Mouse (Mus musculus) hindbrain, embryonic 16.5 days (tissue): ENCODE results near the gene Zfp866. TPM values are rescaled to one million over a fixed set of nuclear protein-coding genes. Genes with fewer than 3 reads are reported as not detected.
A peak's percentile ranks its signal among the peaks of the same experiment; 100 is the strongest.

Experiments used
- ATAC-seq: fragments of 200-750 bp; cut with Nextera tagmentation; 2 replicates; pipeline ENCODE4 v1.8.0; 2017; ENCODE audit warnings: moderate TSS enrichment, moderate library complexity
- H3K27ac ChIP-seq: fragments of 300-500 bp; sonication (generic); 2 replicates; pipeline ENCODE4 v1.5.1; 2014; ENCODE audit warnings: low read depth, mild to moderate bottlenecking, control low read depth, low read length, moderate library complexity
- H3K27me3 ChIP-seq: fragments of 300-500 bp; sonication (generic); replicated peaks from 2 replicates; pipeline ENCODE4 v1.6.1; 2014; ENCODE audit warnings: low read length; ENCODE audit not compliant: control insufficient read depth, insufficient read depth
- H3K36me3 ChIP-seq: fragments of 300-500 bp; sonication (generic); 2 replicates; pipeline ENCODE4 v1.6.1; 2014; ENCODE audit warnings: mild to moderate bottlenecking, low read length, moderate library complexity, mixed read lengths; ENCODE audit not compliant: control insufficient read depth, insufficient read depth
- H3K4me1 ChIP-seq: fragments of 300-500 bp; sonication (generic); 2 replicates; pipeline ENCODE4 v1.6.1; 2014; ENCODE audit warnings: low read depth, low read length; ENCODE audit not compliant: control insufficient read depth, insufficient read depth
- H3K4me2 ChIP-seq: fragments of 300-500 bp; sonication (generic); 2 replicates; pipeline ENCODE4 v1.6.1; 2014; ENCODE audit warnings: mild to moderate bottlenecking, low read length, control low read depth, moderate library complexity
- H3K4me3 ChIP-seq: fragments of 300-500 bp; sonication (generic); 2 replicates; pipeline ENCODE4 v1.5.1; 2014; ENCODE audit warnings: mild to moderate bottlenecking, low read length, control low read depth, moderate library complexity
- H3K9ac ChIP-seq: fragments of 300-500 bp; sonication (generic); 2 replicates; pipeline ENCODE4 v1.6.1; 2014; ENCODE audit warnings: low read depth, mild to moderate bottlenecking, control low read depth, low read length, moderate library complexity
- H3K9me3 ChIP-seq: fragments of 300-500 bp; sonication (generic); 2 replicates; pipeline ENCODE4 v1.6.1; 2014; ENCODE audit warnings: mild to moderate bottlenecking, low read length, moderate library complexity; ENCODE audit not compliant: control insufficient read depth
- WGBS: fragments of 180-500 bp; shearing (Covaris S2); extraction: QIAGEN DNeasy Blood & Tissue Kit; methylation state at CpG from one replicate; pipeline ENCODE4 v1.1.7; 2014; 5-methylcytosine and 5-hydroxymethylcytosine counted together
- polyA plus RNA-seq: library from polyadenylated mRNA; unstranded; fragments of >200 nt; fragmentation: Nextera tagmentation; extraction: Ambion mirVana; gene quantifications from 2 replicates; pipeline ENCODE4 v1.2.1, GENCODE M21; 2015

Zfp866 gene
- polyA plus RNA-seq, 1 experiment from 2014 or later: 32.8 TPM

DNA sequence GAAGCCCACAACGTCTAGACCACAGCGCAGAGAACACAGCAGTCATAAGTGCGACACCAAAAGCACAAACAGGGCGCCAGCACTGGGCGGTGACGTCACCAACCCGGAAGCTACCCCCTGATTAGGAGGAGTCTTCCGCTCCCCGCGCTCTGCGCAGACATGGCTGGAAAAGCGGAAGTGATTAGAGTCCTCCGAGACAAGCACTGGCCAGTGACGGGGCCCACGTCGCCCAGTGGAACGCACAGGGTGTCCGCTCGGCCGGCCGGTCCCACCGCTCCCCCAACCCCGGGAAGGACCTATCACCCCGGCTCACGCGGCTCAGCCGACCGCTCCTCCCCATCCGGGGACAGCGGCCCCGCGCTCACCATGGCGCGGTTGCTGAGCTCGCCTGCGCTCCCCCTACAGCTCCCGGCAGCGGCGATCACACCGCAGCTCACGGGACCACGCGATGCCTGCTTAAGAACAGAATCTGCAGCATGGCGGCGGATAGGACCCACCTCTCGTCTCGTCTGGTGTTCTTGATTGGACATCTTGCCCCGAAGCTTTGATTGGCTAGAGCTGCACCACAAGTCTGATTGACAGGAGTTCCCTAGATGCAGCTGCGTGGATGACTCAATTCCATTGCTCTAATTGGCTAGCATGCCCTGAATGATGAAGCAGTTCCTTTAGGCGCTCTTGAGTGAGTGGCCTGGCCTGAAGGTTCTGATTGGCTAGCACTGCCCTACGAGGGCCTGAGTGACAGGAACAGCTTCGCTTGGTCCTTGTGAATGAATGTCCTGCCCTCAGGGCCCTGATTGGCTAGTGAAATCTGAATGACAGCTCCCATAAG is 74.4 kb downstream of the Zfp866 start:
- Histone ChIP-seq H3K9ac (peak overlapping the region; percentile 99), H3K27ac (peak overlapping the region; percentile 100), H3K4me3 (peak overlapping the region; percentile 96), H3K9me3 (no peaks in the 10 kb centered on the region), H3K36me3 (no peaks in the 10 kb centered on the region), H3K27me3 (no peaks in the 10 kb centered on the region), H3K4me2 (peak overlapping the region; percentile 73), H3K4me1 (peaks cover 27% of the 10 kb centered on the region)
- 0% methylated on average over 52 of the region's 52 CpGs for WGBS
- peak; percentile 99 for ATAC-seq

- Histone ChIP-seq H3K4me3 (peak overlapping the region; percentile 22), H3K36me3 (0 out of 2 replicates have a peak, but pooled peaks cover 2% of the 10 kb centered on the region), H3K4me1 (peaks cover 27% of the 10 kb centered on the region), H3K4me2 (peak overlapping the region; percentile 47), H3K9ac (peak overlapping the region; percentile 14; the same call in 1 of the 2 replicates), H3K27ac (no peak overlapping the region), H3K9me3 (no peaks in the 10 kb centered on the region), H3K27me3 (no peaks in the 10 kb centered on the region)
- 80% methylated on average over 6 of the region's 6 CpGs for WGBS
- no peak for ATAC-seq
Measured at GRCm38 (mm10) chr8:69715366-69715765, 75.6 kb downstream of the Zfp866 start.

DNA sequence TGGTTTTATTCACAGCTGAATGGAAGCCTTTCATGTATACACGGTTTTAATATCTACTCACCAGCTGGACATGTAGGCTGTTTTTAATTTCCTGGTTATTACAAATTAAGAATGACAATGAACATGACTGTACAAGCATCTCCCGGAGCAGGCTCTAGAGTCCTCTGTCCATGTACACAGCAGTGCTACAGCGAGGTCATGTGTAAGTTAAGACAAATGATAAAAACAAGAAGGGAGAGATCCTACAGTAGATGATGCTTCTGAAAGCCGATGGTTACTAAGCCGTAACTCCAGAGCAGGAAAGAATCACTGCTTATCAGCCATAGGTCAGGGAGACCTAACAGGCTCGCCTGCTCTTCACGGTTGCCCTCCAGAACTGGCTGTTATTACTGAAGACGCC is 77.5 kb downstream of the Zfp866 start:
- Histone ChIP-seq H3K9me3 (no peaks in the 10 kb centered on the region), H3K27me3 (no peaks in the 10 kb centered on the region), H3K9ac (no peak overlapping the region), H3K36me3 (peaks cover 12% of the 10 kb centered on the region), H3K4me1 (peaks cover 27% of the 10 kb centered on the region), H3K4me3 (no peak overlapping the region), H3K27ac (no peak overlapping the region), H3K4me2 (no peak overlapping the region)
- no peak for ATAC-seq
- WGBS: 87% methylated on average over 8 of the region's 8 CpGs

Other genes starting within 250 kb of the Zfp866 start
- 33.4 and 33.5 TPM in 2 replicates for gene Zfp868, start 165.6 kb downstream of the Zfp866 start, polyA plus RNA-seq
- gene Zfp964, start 136.7 kb downstream of the Zfp866 start, polyA plus RNA-seq: 2.1 and 2.3 TPM in 2 replicates
- gene Zfp869, start 80.5 kb downstream of the Zfp866 start, polyA plus RNA-seq: 24.2 and 26.7 TPM in 2 replicates
- gene Zfp963, start 41.2 kb downstream of the Zfp866 start, polyA plus RNA-seq: 6.5 and 8.6 TPM in 2 replicates
- gene Gm20422, start 16.3 kb downstream of the Zfp866 start, polyA plus RNA-seq: 0.64 TPM in 1 of 2 replicates, not detected in the other
- 50.1 and 56.4 TPM in 2 replicates for gene Atp13a1, start within 50 bp of the Zfp866 start, polyA plus RNA-seq
- 32.2 and 34.5 TPM in 2 replicates for gene Gmip, start 17.5 kb upstream of the Zfp866 start, polyA plus RNA-seq
- 0.54 and 0.91 TPM in 2 replicates for gene Lpar2, start 31.3 kb upstream of the Zfp866 start, polyA plus RNA-seq
- gene Pbx4, start 41.3 kb upstream of the Zfp866 start, polyA plus RNA-seq: 60.5 TPM in 2 replicates
- gene Cilp2, start 96.5 kb upstream of the Zfp866 start, polyA plus RNA-seq: 6.6 and 7.0 TPM in 2 replicates
- gene Tssk6, start 111.0 kb upstream of the Zfp866 start, polyA plus RNA-seq: 3.5 and 3.7 TPM in 2 replicates
- gene Ndufa13, start 111.4 kb upstream of the Zfp866 start, polyA plus RNA-seq: 191 and 216 TPM in 2 replicates
- 13.6 and 14.3 TPM in 2 replicates for gene Yjefn3, start 111.5 kb upstream of the Zfp866 start, polyA plus RNA-seq
- gene Gatad2a, start 205.2 kb upstream of the Zfp866 start, polyA plus RNA-seq: 13.9 and 19.7 TPM in 2 replicates